ENCODE assay signal across 8 mouse cellular contexts in the genomic region with DNA sequence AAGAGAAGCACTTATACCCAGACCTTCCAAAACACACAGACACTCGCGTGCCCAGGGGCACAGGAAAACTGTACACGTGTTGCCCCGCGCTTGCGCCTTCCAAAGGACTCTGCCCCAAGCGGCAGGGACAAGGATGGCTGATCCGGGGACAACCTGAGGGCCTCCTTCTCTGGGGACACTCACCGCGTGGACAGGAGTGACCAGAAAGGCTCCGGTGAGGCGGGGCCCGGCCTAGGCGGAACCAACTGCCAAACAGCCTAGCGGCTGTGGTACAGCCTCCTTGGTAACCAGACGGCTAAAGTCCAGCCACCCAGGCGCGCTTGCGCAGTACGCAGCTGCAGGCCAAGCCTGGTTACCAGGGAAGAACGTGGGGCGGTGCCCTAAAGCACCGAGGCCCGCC. TPM values are rescaled to one million over a fixed set of nuclear protein-coding genes. Genes with fewer than 3 reads are reported as not detected.
DNase-seq lines count a peak whose midpoint lies in the region; ATAC-seq and TF ChIP-seq lines count a peak whose summit lies in the region.

Gene Abhd14b, plus strand, starts transcription at position 112 of the 400 bp plus-strand sequence.
Gene Abhd14a, minus strand, starts transcription at position 331 of the 400 bp plus-strand sequence.

- peaks cover 7 to 24% of the 10 kb centered on the region in 2 experiments; a peak in 3 of 4 replicates for H3K4me1 ChIP-seq in ES-E14 (ENCODE audit: control insufficient read depth in 2 of 2, insufficient read depth in 2 of 2, low read length in 2 of 2, poor library complexity in 1 of 2)
- peaks cover 19% of the 10 kb centered on the region for H3K4me1 ChIP-seq in forebrain, postnatal 0 days (ENCODE audit: insufficient read depth)
- H3K4me1 ChIP-seq in lung, embryonic 15.5 days = peaks cover 52% of the 10 kb centered on the region

- H3K4me3 ChIP-seq in ES-E14 (ENCODE audit: insufficient read depth in 1 of 2, low read depth in 1 of 2, low read length in 2 of 2, poor library complexity in 1 of 2, severe bottlenecking in 1 of 2) = peak within 1 kb of the TSS; percentile 76 to 82
- H3K4me3 ChIP-seq in forebrain, postnatal 0 days (ENCODE audit: low read depth, low read length) = peak within 1 kb of the TSS; percentile 55
- peak within 1 kb of the TSS; percentile 51 for H3K4me3 ChIP-seq in lung, embryonic 15.5 days

- peak; percentile 88 for ATAC-seq in forebrain, postnatal 0 days
- peak; percentile 81 for ATAC-seq in lung, embryonic 15.5 days (ENCODE audit: borderline replicate concordance, extremely low read depth, low FRiP score, low TSS enrichment)

- H3K9me3 ChIP-seq in ES-E14 (ENCODE audit: control insufficient read depth, insufficient read depth, low read depth, low read length) = no peaks in the 10 kb centered on the region
- H3K9me3 ChIP-seq in forebrain, postnatal 0 days (ENCODE audit: low read length) = no peaks in the 10 kb centered on the region
- H3K9me3 ChIP-seq in lung, embryonic 15.5 days = no peaks in the 10 kb centered on the region

- 3% methylated on average over 24 of the region's 24 CpGs for WGBS in forebrain, postnatal 0 days
- under 1% methylated on average over 24 of the region's 24 CpGs for WGBS in lung, embryonic 15.5 days

- TF ChIP-seq CTCF in forebrain, postnatal 0 days (IDR thresholded peaks at IDR 0.05; ENCODE audit: low read depth) = peak; percentile 73

- no peaks in the 10 kb centered on the region for H3K27me3 ChIP-seq in forebrain, postnatal 0 days (ENCODE audit: insufficient read depth, low read length)
- no peaks in the 10 kb centered on the region for H3K27me3 ChIP-seq in lung, embryonic 15.5 days

- peak; percentile 73 for DNase-seq in ES-E14 (ENCODE audit: low read depth, low spot score)
- DNase-seq in cerebellum, adult 11-12 months = peak; percentile 98
- DNase-seq in forebrain, postnatal 0 days = peak; percentile 91
- peak; percentile 93 for DNase-seq in heart, postnatal 4 days
- peak; percentile 89 to 94 for DNase-seq in layer of hippocampus, adult 8-10 months (ENCODE audit: low spot score in 2 of 2)
- DNase-seq in ovary, adult 18-20 months (ENCODE audit: low spot score) = peak; percentile 92
- peak; percentile 62 for DNase-seq in thymus, postnatal 0 days (ENCODE audit: low spot score)

- H3K36me3 ChIP-seq in ES-E14 (ENCODE audit: control insufficient read depth, insufficient read depth, low read length, poor library complexity, severe bottlenecking) = no peaks in the 10 kb centered on the region
- H3K36me3 ChIP-seq in forebrain, postnatal 0 days (ENCODE audit: insufficient read depth) = no peaks in the 10 kb centered on the region
- no peaks in the 10 kb centered on the region for H3K36me3 ChIP-seq in lung, embryonic 15.5 days

- in situ Hi-C loops in ES-E14 (cut with MboI; ENCODE audit: low sequenced_read_pairs in 2 of 2, unreplicated experiment in 2 of 2) = no loop called here

- H3K4me2 ChIP-seq in forebrain, postnatal 0 days (ENCODE audit: low read depth) = peak within 1 kb of the TSS; percentile 82
- peak within 1 kb of the TSS; percentile 79 for H3K4me2 ChIP-seq in lung, embryonic 15.5 days

- peak within 1 kb of the TSS; percentile 75 for H3K9ac ChIP-seq in ES-E14 (ENCODE audit: insufficient read depth, low read depth, low read length, poor library complexity, severe bottlenecking)
- H3K9ac ChIP-seq in forebrain, postnatal 0 days = peak within 1 kb of the TSS; percentile 63
- H3K9ac ChIP-seq in lung, embryonic 15.5 days = peak within 1 kb of the TSS; percentile 56

- no peak within 1 kb of the TSS for H3K27ac ChIP-seq in ES-E14 (ENCODE audit: insufficient read depth, low read depth, low read length, poor library complexity, severe bottlenecking)
- H3K27ac ChIP-seq in forebrain, postnatal 0 days (ENCODE audit: low read depth, low read length) = peak within 1 kb of the TSS; percentile 60
- peak within 1 kb of the TSS; percentile 73 for H3K27ac ChIP-seq in lung, embryonic 15.5 days

TF ChIP-seq in ES-E14, 5 proteins besides CTCF, POLR2A, EP300 and RAD21:
- TF ChIP-seq HCFC1 (IDR thresholded peaks at IDR 0.05; ENCODE audit: borderline replicate concordance, insufficient read depth, low read length) (no peak), ZNF384 (IDR thresholded peaks at IDR 0.05; ENCODE audit: low read depth, low read length) (no peak), MAFK (IDR thresholded peaks at IDR 0.05; ENCODE audit: insufficient read depth, low read depth, low read length) (no peak), ZC3H11A (IDR thresholded peaks at IDR 0.05; ENCODE audit: borderline replicate concordance, low read depth, low read length) (no peak), CHD2 (IDR thresholded peaks at IDR 0.05; ENCODE audit: low read depth, low read length) (no peak)

RNA-seq across cellular contexts. Expression of gene Abhd14b, which starts in this region (rescaled TPM):
- 1.9 and 4.2 TPM in 2 replicates for total RNA-seq in ES-E14 (2012; rRNA removed)
- total RNA-seq in forebrain, postnatal 0 days (2014; rRNA removed) = 10.5 and 13.8 TPM in 2 replicates
- 7.6 and 8.8 TPM in 2 replicates for polyA plus RNA-seq in forebrain, postnatal 0 days (2015; fragmentation: Nextera tagmentation; extraction: Ambion mirVana)
- total RNA-seq in heart, postnatal 4 days (2021) = 1 to 10 TPM; 4.5 to 5.0 TPM
- total RNA-seq in layer of hippocampus, adult 8-10 months (2022) = 10 to 100 TPM; 14.7 to 17.7 (median 17.0) TPM
- 12.8 and 15.3 TPM in 2 replicates for polyA plus RNA-seq in lung, embryonic 15.5 days (2015; fragmentation: Nextera tagmentation; extraction: Ambion mirVana)
- 9.4 and 13.0 TPM in 2 replicates for polyA plus RNA-seq in thymus, postnatal 0 days (2015; fragmentation: Nextera tagmentation; extraction: Ambion mirVana)

RNA-seq across cellular contexts. Expression of gene Abhd14a, which starts in this region (rescaled TPM):
- 23.0 and 55.6 TPM in 2 replicates for total RNA-seq in ES-E14 (2012; rRNA removed)
- total RNA-seq in forebrain, postnatal 0 days (2014; rRNA removed) = 54.4 and 63.2 TPM in 2 replicates
- 84.1 and 87.1 TPM in 2 replicates for polyA plus RNA-seq in forebrain, postnatal 0 days (2015; fragmentation: Nextera tagmentation; extraction: Ambion mirVana)
- total RNA-seq in heart, postnatal 4 days (2021) = 10 to 100 TPM; 23.7 to 26.1 TPM
- total RNA-seq in layer of hippocampus, adult 8-10 months (2022) = 10 to 100 TPM; 35.6 to 44.4 (median 40.2) TPM
- 52.5 and 53.2 TPM in 2 replicates for polyA plus RNA-seq in lung, embryonic 15.5 days (2015; fragmentation: Nextera tagmentation; extraction: Ambion mirVana)
- 15.7 and 19.6 TPM in 2 replicates for polyA plus RNA-seq in thymus, postnatal 0 days (2015; fragmentation: Nextera tagmentation; extraction: Ambion mirVana)
